ENCODE assay signal across 8 mouse cellular contexts in the genomic region with DNA sequence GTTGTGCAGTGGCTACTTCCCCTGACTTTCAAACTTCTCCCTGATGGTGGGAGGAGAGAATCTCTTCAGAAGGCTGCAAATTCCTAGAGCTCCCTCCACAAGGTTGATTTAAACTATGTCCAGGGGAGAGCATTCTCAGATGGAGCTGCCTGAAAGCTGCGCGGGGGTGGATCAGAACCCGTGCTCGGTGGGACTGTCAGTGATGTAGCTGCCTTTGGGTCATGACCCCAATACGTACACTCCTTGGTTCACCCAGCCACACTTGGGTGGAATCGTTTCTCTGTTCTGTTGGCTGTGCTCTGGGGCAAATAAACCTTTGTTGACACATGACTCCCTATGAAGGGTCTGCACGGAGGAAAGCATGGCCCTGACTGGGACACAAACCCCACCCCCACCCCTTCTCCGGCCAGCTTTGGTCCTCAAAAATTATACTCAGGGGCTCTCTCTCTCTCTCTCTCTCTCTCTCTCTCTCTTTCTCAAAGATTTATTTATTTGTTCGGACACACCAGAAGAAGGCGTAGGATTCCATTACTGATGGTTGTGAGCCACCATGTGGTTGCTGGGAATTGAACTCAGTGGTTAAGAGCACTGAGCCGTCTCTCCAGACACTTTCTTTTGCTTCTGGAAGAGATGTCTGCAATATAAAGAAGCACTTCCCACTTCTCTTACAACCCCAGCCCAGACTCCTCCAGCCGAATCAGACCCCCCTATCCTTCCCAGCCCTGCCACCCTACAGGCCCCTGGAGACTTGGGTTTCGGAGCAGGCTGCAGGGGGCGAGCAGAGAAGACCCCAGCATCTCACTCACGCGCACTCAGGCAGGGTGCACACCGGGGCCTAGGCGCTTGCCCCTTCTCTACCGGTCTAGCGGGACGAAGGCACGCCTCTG. TPM values are rescaled to one million over a fixed set of nuclear protein-coding genes. Genes with fewer than 3 reads are reported as not detected.
DNase-seq lines count a peak whose midpoint lies in the region; ATAC-seq lines count a peak whose summit lies in the region.

No protein-coding gene starts in this region.

- peak overlapping the region; percentile 73 for H3K9ac ChIP-seq in kidney, embryonic 16.5 days (replicated peaks; ENCODE audit: low read length)
- peak overlapping the region; percentile 74 for H3K9ac ChIP-seq in hindbrain, embryonic 15.5 days
- peak overlapping the region; percentile 61 for H3K9ac ChIP-seq in midbrain, embryonic 15.5 days

- no peaks in the 10 kb centered on the region for H3K27me3 ChIP-seq in kidney, embryonic 16.5 days (ENCODE audit: insufficient read depth, low read length)
- no peaks in the 10 kb centered on the region for H3K27me3 ChIP-seq in hindbrain, embryonic 15.5 days
- no peaks in the 10 kb centered on the region for H3K27me3 ChIP-seq in midbrain, embryonic 15.5 days (replicated peaks)

- H3K27ac ChIP-seq in kidney, embryonic 16.5 days (ENCODE audit: low read length), result peak overlapping the region; percentile 82
- H3K27ac ChIP-seq in brown adipose tissue, adult 24 weeks (replicated peaks; ENCODE audit: low read depth, low read length), result no peak overlapping the region; the same call in 1 of the 2 replicates
- peak overlapping the region; percentile 87 for H3K27ac ChIP-seq in hindbrain, embryonic 15.5 days (replicated peaks)
- H3K27ac ChIP-seq in midbrain, embryonic 15.5 days, result peak overlapping the region; percentile 77

- ATAC-seq in kidney, embryonic 16.5 days (ENCODE audit: low FRiP score, low TSS enrichment), result no peak
- ATAC-seq in hindbrain, embryonic 15.5 days (ENCODE audit: low FRiP score, low read depth), result peak; percentile 4; the same call in 1 of the 2 replicates
- ATAC-seq in midbrain, embryonic 15.5 days (replicated peaks), result peak; percentile 13

- H3K36me3 ChIP-seq in kidney, embryonic 16.5 days (ENCODE audit: insufficient read depth, low read length), result peaks cover 30% of the 10 kb centered on the region
- peaks cover 25% of the 10 kb centered on the region for H3K36me3 ChIP-seq in hindbrain, embryonic 15.5 days
- H3K36me3 ChIP-seq in midbrain, embryonic 15.5 days (replicated peaks), result peaks cover 12% of the 10 kb centered on the region

- H3K4me1 ChIP-seq in kidney, embryonic 16.5 days (ENCODE audit: insufficient read depth, low read length), result peaks cover 21% of the 10 kb centered on the region
- H3K4me1 ChIP-seq in brown adipose tissue, adult 24 weeks (ENCODE audit: control insufficient read depth, insufficient read depth, insufficient read length, low read length), result peaks cover 11% of the 10 kb centered on the region; the same call in 1 of the 2 replicates
- peaks cover 27% of the 10 kb centered on the region for H3K4me1 ChIP-seq in hindbrain, embryonic 15.5 days (replicated peaks)
- H3K4me1 ChIP-seq in midbrain, embryonic 15.5 days, result peaks cover 28% of the 10 kb centered on the region

- H3K4me3 ChIP-seq in kidney, embryonic 16.5 days (ENCODE audit: low read length), result peak overlapping the region; percentile 66
- peak overlapping the region; percentile 69 for H3K4me3 ChIP-seq in brown adipose tissue, adult 24 weeks (ENCODE audit: insufficient read depth, low read depth, low read length)
- peak overlapping the region; percentile 94 for H3K4me3 ChIP-seq in hindbrain, embryonic 15.5 days
- H3K4me3 ChIP-seq in midbrain, embryonic 15.5 days, result peak overlapping the region; percentile 67

- no peaks in the 10 kb centered on the region for H3K9me3 ChIP-seq in kidney, embryonic 16.5 days (ENCODE audit: low read length)
- H3K9me3 ChIP-seq in hindbrain, embryonic 15.5 days, result no peaks in the 10 kb centered on the region
- H3K9me3 ChIP-seq in midbrain, embryonic 15.5 days, result no peaks in the 10 kb centered on the region

- peak overlapping the region; percentile 66 for H3K4me2 ChIP-seq in kidney, embryonic 16.5 days (replicated peaks; ENCODE audit: low read depth, low read length)
- H3K4me2 ChIP-seq in hindbrain, embryonic 15.5 days, result peak overlapping the region; percentile 85
- H3K4me2 ChIP-seq in midbrain, embryonic 15.5 days, result peak overlapping the region; percentile 67

- no peak for DNase-seq in kidney, postnatal 25 days
- no peak for DNase-seq in left cerebral cortex, adult 18-20 months (ENCODE audit: low spot score in 2 of 2)
- no peak for DNase-seq in urinary bladder, postnatal 10 days (ENCODE audit: low spot score)
- no peak for DNase-seq in cerebellum, postnatal 10 days

- 2% methylated on average over 22 of the region's 22 CpGs for WGBS in kidney, embryonic 16.5 days
- WGBS in hindbrain, embryonic 15.5 days, result 6% methylated on average over 22 of the region's 22 CpGs
- WGBS in midbrain, embryonic 15.5 days, result 11% methylated on average over 22 of the region's 22 CpGs

RNA-seq across cellular contexts. Expression of gene Miip, which starts 0.8 kb away (rescaled TPM):
- polyA plus RNA-seq in kidney, embryonic 16.5 days (2015; fragmentation: Nextera tagmentation; extraction: Ambion mirVana), result 55.3 and 55.4 TPM in 2 replicates
- 4.0 and 10.3 TPM in 2 replicates for polyA plus RNA-seq in brown adipose tissue, adult 24 weeks (2012; ENCODE audit: insufficient read depth, insufficient read length, missing spikeins)
- 38.1 and 39.8 TPM in 2 replicates for polyA plus RNA-seq in hindbrain, embryonic 15.5 days (2015; fragmentation: Nextera tagmentation; extraction: Ambion mirVana)
- 43.3 and 48.3 TPM in 2 replicates for polyA plus RNA-seq in midbrain, embryonic 15.5 days (2015; fragmentation: Nextera tagmentation; extraction: Ambion mirVana)
- total RNA-seq in left cerebral cortex, adult 18-20 months (2021), result 10 to 100 TPM; 15.1 to 15.5 TPM

RNA-seq across cellular contexts. Expression of gene Fv1, which starts 1.0 kb away (rescaled TPM):
- 12.9 and 13.1 TPM in 2 replicates for polyA plus RNA-seq in kidney, embryonic 16.5 days (2015; fragmentation: Nextera tagmentation; extraction: Ambion mirVana)
- 3.3 and 5.8 TPM in 2 replicates for polyA plus RNA-seq in brown adipose tissue, adult 24 weeks (2012; ENCODE audit: insufficient read depth, insufficient read length, missing spikeins)
- 10.7 and 12.5 TPM in 2 replicates for polyA plus RNA-seq in hindbrain, embryonic 15.5 days (2015; fragmentation: Nextera tagmentation; extraction: Ambion mirVana)
- polyA plus RNA-seq in midbrain, embryonic 15.5 days (2015; fragmentation: Nextera tagmentation; extraction: Ambion mirVana), result 9.5 and 9.7 TPM in 2 replicates
- total RNA-seq in left cerebral cortex, adult 18-20 months (2021), result 10 to 100 TPM; 13.0 to 13.1 TPM

RNA-seq across cellular contexts. Expression of gene Zfp933, which starts 19.6 kb away (rescaled TPM):
- polyA plus RNA-seq in kidney, embryonic 16.5 days (2015; fragmentation: Nextera tagmentation; extraction: Ambion mirVana), result 5.4 TPM in 2 replicates
- 3.2 and 5.6 TPM in 2 replicates for polyA plus RNA-seq in brown adipose tissue, adult 24 weeks (2012; ENCODE audit: insufficient read depth, insufficient read length, missing spikeins)
- polyA plus RNA-seq in hindbrain, embryonic 15.5 days (2015; fragmentation: Nextera tagmentation; extraction: Ambion mirVana), result 7.0 and 7.8 TPM in 2 replicates
- polyA plus RNA-seq in midbrain, embryonic 15.5 days (2015; fragmentation: Nextera tagmentation; extraction: Ambion mirVana), result 7.5 and 7.6 TPM in 2 replicates
- total RNA-seq in left cerebral cortex, adult 18-20 months (2021), result 10 to 100 TPM; 20.3 to 21.4 TPM

RNA-seq across cellular contexts. Expression of gene Mfn2, which starts 36.7 kb away (rescaled TPM):
- polyA plus RNA-seq in kidney, embryonic 16.5 days (2015; fragmentation: Nextera tagmentation; extraction: Ambion mirVana), result 45.4 and 47.1 TPM in 2 replicates
- 156 and 170 TPM in 2 replicates for polyA plus RNA-seq in brown adipose tissue, adult 24 weeks (2012; ENCODE audit: insufficient read depth, insufficient read length, missing spikeins)
- polyA plus RNA-seq in hindbrain, embryonic 15.5 days (2015; fragmentation: Nextera tagmentation; extraction: Ambion mirVana), result 93.6 and 104 TPM in 2 replicates
- 101 and 104 TPM in 2 replicates for polyA plus RNA-seq in midbrain, embryonic 15.5 days (2015; fragmentation: Nextera tagmentation; extraction: Ambion mirVana)
- 100 to 1,000 TPM; 198 to 204 TPM for total RNA-seq in left cerebral cortex, adult 18-20 months (2021)

RNA-seq across cellular contexts. Expression of gene Zfp984, which starts 58.2 kb away (rescaled TPM):
- 9.9 and 11.0 TPM in 2 replicates for polyA plus RNA-seq in kidney, embryonic 16.5 days (2015; fragmentation: Nextera tagmentation; extraction: Ambion mirVana)
- polyA plus RNA-seq in brown adipose tissue, adult 24 weeks (2012; ENCODE audit: insufficient read depth, insufficient read length, missing spikeins), result 5.8 and 6.8 TPM in 2 replicates
- polyA plus RNA-seq in hindbrain, embryonic 15.5 days (2015; fragmentation: Nextera tagmentation; extraction: Ambion mirVana), result 3.9 and 4.7 TPM in 2 replicates
- 2.7 and 3.4 TPM in 2 replicates for polyA plus RNA-seq in midbrain, embryonic 15.5 days (2015; fragmentation: Nextera tagmentation; extraction: Ambion mirVana)
- 1 to 10 TPM; 1.2 to 1.4 TPM for total RNA-seq in left cerebral cortex, adult 18-20 months (2021)
